Mouse (Mus musculus): ENCODE data around the gene Ramp1. TPM values are rescaled to one million over a fixed set of nuclear protein-coding genes. Genes with fewer than 3 reads are reported as not detected.

The Ramp1 gene
- polyA plus RNA-seq, 1 experiment from 2014 or later = 9.6 TPM

- Histone ChIP-seq H3K36me3 (replicated peaks; ENCODE audit: insufficient read depth, low read length) (no peaks in the 10 kb centered on the region), H3K4me3 (ENCODE audit: low read depth, low read length) (0 out of 2 replicates have a peak overlapping the region, but pooled peaks have one; percentile 58), H3K27ac (ENCODE audit: low read depth) (0 out of 2 replicates have a peak overlapping the region, but pooled peaks have one; percentile 2), H3K27me3 (ENCODE audit: insufficient read depth, low read length) (peaks cover 13% of the 10 kb centered on the region; the same call in 1 of the 2 replicates), H3K4me2 (ENCODE audit: low read depth, low read length) (peak overlapping the region; percentile 80), H3K9me3 (ENCODE audit: low read length) (0 out of 2 replicates have a peak, but pooled peaks cover 3% of the 10 kb centered on the region), H3K4me1 (ENCODE audit: insufficient read depth) (peaks cover 15% of the 10 kb centered on the region), H3K9ac (replicated peaks) (no peak overlapping the region)
- no peak for ATAC-seq
- no peak for DNase-seq
- TF ChIP-seq EP300 (IDR thresholded peaks at IDR 0.05; ENCODE audit: low read depth) (0 out of 2 replicates have a peak, but pooled peaks have one; percentile 40), CTCF (IDR thresholded peaks at IDR 0.05; ENCODE audit: low read depth) (no peak)
- 36% methylated on average over 5 of the region's 5 CpGs for WGBS (ENCODE audit: insufficient replicate concordance)
Observed at GRCm38 (mm10) chr1:91181261-91181660, 1.6 kb downstream of the Ramp1 start.

DNA sequence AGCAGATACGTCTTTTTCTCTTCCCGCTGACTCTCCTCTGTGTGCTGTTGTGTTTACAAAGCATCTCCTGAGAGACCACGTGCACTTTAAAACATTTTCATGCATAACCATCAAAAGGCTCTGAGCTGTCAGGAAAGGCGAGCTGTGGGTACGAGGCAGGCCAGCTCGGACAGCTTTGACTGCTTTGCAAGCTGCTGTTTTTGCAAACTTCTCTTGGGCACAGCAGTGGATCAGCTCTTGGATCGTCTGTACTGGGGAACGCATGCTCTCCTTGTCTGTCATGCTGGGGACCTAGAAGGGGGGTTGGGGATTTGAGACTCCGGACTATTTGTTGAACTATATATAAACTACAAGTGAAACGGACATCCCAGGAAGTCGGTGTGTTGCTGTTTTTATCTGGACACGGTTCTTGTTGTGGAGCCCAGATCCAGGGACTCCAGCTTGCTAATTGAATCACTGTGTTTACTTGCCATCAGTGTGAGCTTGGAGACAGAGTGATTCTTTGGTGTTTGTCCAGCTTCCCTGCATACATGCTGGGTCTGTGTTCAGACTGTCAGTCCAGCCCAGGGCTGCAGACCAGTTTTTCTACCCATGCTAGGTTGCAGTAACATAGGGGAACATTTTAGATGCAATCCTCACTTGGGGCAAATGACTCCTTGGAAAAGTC lies 2.3 kb downstream of the Ramp1 start:
- Histone ChIP-seq H3K27ac (ENCODE audit: low read depth) (peak overlapping the region; percentile 30; the same call in 1 of the 2 replicates), H3K4me3 (ENCODE audit: low read depth, low read length) (0 out of 2 replicates have a peak overlapping the region, but pooled peaks have one; percentile 19), H3K9me3 (ENCODE audit: low read length) (0 out of 2 replicates have a peak, but pooled peaks cover 4% of the 10 kb centered on the region), H3K9ac (replicated peaks) (no peak overlapping the region), H3K4me1 (ENCODE audit: insufficient read depth) (peaks cover 17% of the 10 kb centered on the region), H3K4me2 (ENCODE audit: low read depth, low read length) (peak overlapping the region; percentile 80), H3K36me3 (replicated peaks; ENCODE audit: insufficient read depth, low read length) (no peaks in the 10 kb centered on the region), H3K27me3 (ENCODE audit: insufficient read depth, low read length) (peaks cover 13% of the 10 kb centered on the region; the same call in 1 of the 2 replicates)
- TF ChIP-seq EP300 (IDR thresholded peaks at IDR 0.05; ENCODE audit: low read depth) = no peak
- no peak for TF ChIP-seq CTCF (IDR thresholded peaks at IDR 0.05; ENCODE audit: low read depth)
- 18% methylated on average over 12 of the region's 12 CpGs for WGBS (ENCODE audit: insufficient replicate concordance)
- no peak for DNase-seq
- ATAC-seq = no peak

GRCm38 (mm10) chr1:91183305-91183704 lies 3.7 kb downstream of the Ramp1 start:
- H3K27ac ChIP-seq (ENCODE audit: low read depth) = no peak overlapping the region
- ATAC-seq (no peak), DNase-seq (no peak)
- WGBS (ENCODE audit: insufficient replicate concordance) = 68% methylated on average over 10 of the region's 10 CpGs
- no peaks in the 10 kb centered on the region for H3K36me3 ChIP-seq (replicated peaks; ENCODE audit: insufficient read depth, low read length)
- H3K27me3 ChIP-seq (ENCODE audit: insufficient read depth, low read length) = peaks cover 13% of the 10 kb centered on the region; the same call in 1 of the 2 replicates
- no peak overlapping the region for H3K9ac ChIP-seq (replicated peaks)
- H3K4me3 ChIP-seq (ENCODE audit: low read depth, low read length) = no peak overlapping the region
- H3K4me1 ChIP-seq (ENCODE audit: insufficient read depth) = peaks cover 22% of the 10 kb centered on the region
- no peak overlapping the region for H3K4me2 ChIP-seq (ENCODE audit: low read depth, low read length)
- TF ChIP-seq EP300 (IDR thresholded peaks at IDR 0.05; ENCODE audit: low read depth) (no peak), CTCF (IDR thresholded peaks at IDR 0.05; ENCODE audit: low read depth) (no peak)
- H3K9me3 ChIP-seq (ENCODE audit: low read length) = 0 out of 2 replicates have a peak, but pooled peaks cover 4% of the 10 kb centered on the region

GRCm38 (mm10) chr1:91186677-91187076 lies 7.1 kb downstream of the Ramp1 start:
- TF ChIP-seq EP300 (IDR thresholded peaks at IDR 0.05; ENCODE audit: low read depth) (no peak), CTCF (IDR thresholded peaks at IDR 0.05; ENCODE audit: low read depth) (no peak)
- H3K27ac ChIP-seq (ENCODE audit: low read depth) = peak overlapping the region; percentile 81
- H3K9me3 ChIP-seq (ENCODE audit: low read length) = 0 out of 2 replicates have a peak, but pooled peaks cover 4% of the 10 kb centered on the region
- 57% methylated on average over 6 of the region's 6 CpGs for WGBS (ENCODE audit: insufficient replicate concordance)
- H3K27me3 ChIP-seq (ENCODE audit: insufficient read depth, low read length) = no peaks in the 10 kb centered on the region
- H3K4me2 ChIP-seq (ENCODE audit: low read depth, low read length) = 0 out of 2 replicates have a peak overlapping the region, but pooled peaks have one; percentile 20
- 0 out of 2 replicates have a peak, but pooled peaks cover under 1% of the 10 kb centered on the region for H3K36me3 ChIP-seq (replicated peaks; ENCODE audit: insufficient read depth, low read length)
- H3K9ac ChIP-seq (replicated peaks) = no peak overlapping the region
- ATAC-seq = no peak
- no peak for DNase-seq
- H3K4me3 ChIP-seq (ENCODE audit: low read depth, low read length) = no peak overlapping the region
- H3K4me1 ChIP-seq (ENCODE audit: insufficient read depth) = peaks cover 16% of the 10 kb centered on the region

DNA sequence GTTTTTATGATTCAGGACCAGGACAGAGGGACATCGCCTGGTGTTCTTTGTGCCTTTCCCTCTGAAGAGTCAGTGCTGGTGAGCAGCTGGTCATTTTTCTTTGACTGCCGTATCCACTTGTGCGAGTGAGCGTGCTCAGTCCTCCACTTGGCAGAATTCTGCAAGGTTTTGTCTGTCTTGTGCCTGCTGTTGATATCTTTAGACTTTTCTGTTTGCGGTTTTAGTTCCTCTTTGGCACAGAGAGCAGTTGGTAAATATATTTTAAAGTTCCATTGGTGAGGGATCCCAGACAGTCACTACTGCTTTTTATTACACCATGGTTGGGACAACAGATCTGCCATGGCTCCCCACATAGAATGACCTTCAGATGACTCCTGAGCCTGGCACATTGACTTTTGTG lies 7.7 kb downstream of the Ramp1 start:
- Histone ChIP-seq H3K4me1 (ENCODE audit: insufficient read depth) (peaks cover 16% of the 10 kb centered on the region), H3K4me2 (ENCODE audit: low read depth, low read length) (peak overlapping the region; percentile 20), H3K27ac (ENCODE audit: low read depth) (peak overlapping the region; percentile 81), H3K4me3 (ENCODE audit: low read depth, low read length) (no peak overlapping the region), H3K9me3 (ENCODE audit: low read length) (0 out of 2 replicates have a peak, but pooled peaks cover 4% of the 10 kb centered on the region), H3K36me3 (replicated peaks; ENCODE audit: insufficient read depth, low read length) (0 out of 2 replicates have a peak, but pooled peaks cover 2% of the 10 kb centered on the region), H3K9ac (replicated peaks) (no peak overlapping the region), H3K27me3 (ENCODE audit: insufficient read depth, low read length) (no peaks in the 10 kb centered on the region)
- no peak for DNase-seq
- WGBS (ENCODE audit: insufficient replicate concordance) = 21% methylated on average over 5 of the region's 5 CpGs
- peak; percentile 69 for ATAC-seq
- TF ChIP-seq EP300 (IDR thresholded peaks at IDR 0.05; ENCODE audit: low read depth) (no peak), CTCF (IDR thresholded peaks at IDR 0.05; ENCODE audit: low read depth) (no peak)
